Mouse (Mus musculus): ENCODE data around the gene Akr1c12.

DNA sequence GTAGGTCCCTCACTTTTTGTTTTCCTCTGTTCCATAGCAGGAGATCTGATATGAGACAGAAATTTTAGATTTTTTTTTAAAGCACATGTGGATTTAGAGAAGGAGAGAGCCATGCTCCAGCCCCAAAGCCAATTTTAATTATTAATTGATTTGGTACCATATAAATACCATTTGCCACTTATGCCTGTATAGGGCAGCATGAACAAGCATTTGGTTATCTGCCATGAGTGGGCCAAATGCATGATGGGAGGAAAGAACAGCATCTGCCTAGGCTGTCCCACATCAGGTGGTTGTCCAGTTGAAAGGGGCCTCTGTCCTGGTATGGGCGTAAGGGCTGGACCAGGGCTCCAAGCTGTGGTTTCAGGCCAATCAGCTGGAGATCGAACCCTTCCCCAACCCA is 39.5 kb upstream of the Akr1c12 start:
- TF ChIP-seq CTCF (IDR thresholded peaks at IDR 0.05; ENCODE audit: low read depth) (no peak), EP300 (IDR thresholded peaks at IDR 0.05; ENCODE audit: low read depth) (no peak)
